Mouse (Mus musculus) stomach, embryonic 16.5 days (tissue): ENCODE data around the gene Raver2. TPM values are rescaled to one million over a fixed set of nuclear protein-coding genes. Genes with fewer than 3 reads are reported as not detected.

Experiments used
- ATAC-seq: fragments of 200-750 bp; cut with Nextera tagmentation; 2 replicates; pipeline ENCODE4 v1.8.0; 2017; ENCODE audit warnings: moderate number of reproducible peaks, moderate TSS enrichment; ENCODE audit not compliant: insufficient read depth, low FRiP score
- H3K27ac ChIP-seq: fragments of 300-500 bp; sonication (generic); 2 replicates; pipeline ENCODE4 v1.5.1; 2014; ENCODE audit warnings: low read length
- H3K27me3 ChIP-seq: fragments of 300-500 bp; sonication (generic); 2 replicates; pipeline ENCODE4 v1.6.1; 2014; ENCODE audit warnings: low read length, control low read depth, mixed read lengths; ENCODE audit not compliant: control insufficient read depth, insufficient read depth
- H3K36me3 ChIP-seq: fragments of 300-500 bp; sonication (generic); 2 replicates; pipeline ENCODE4 v1.6.1; 2014; ENCODE audit warnings: low read length; ENCODE audit not compliant: control insufficient read depth, insufficient read depth
- H3K4me1 ChIP-seq: fragments of 300-500 bp; sonication (generic); 2 replicates; pipeline ENCODE4 v1.6.1; 2014; ENCODE audit warnings: low read length, control low read depth, mixed read lengths; ENCODE audit not compliant: control insufficient read depth, insufficient read depth
- H3K4me2 ChIP-seq: fragments of 300-500 bp; sonication (generic); 2 replicates; pipeline ENCODE4 v1.6.1; 2014; ENCODE audit warnings: low read depth, low read length, mixed read lengths
- H3K4me3 ChIP-seq: fragments of 300-500 bp; sonication (generic); replicated peaks from 2 replicates; pipeline ENCODE4 v1.5.1; 2014; ENCODE audit warnings: mild to moderate bottlenecking, low read length
- H3K9ac ChIP-seq: fragments of 300-500 bp; sonication (generic); 2 replicates; pipeline ENCODE4 v1.6.1; 2014; ENCODE audit warnings: low read length
- H3K9me3 ChIP-seq: fragments of 300-500 bp; sonication (generic); replicated peaks from 2 replicates; pipeline ENCODE4 v1.6.1; 2016; ENCODE audit warnings: low read length, control low read depth; ENCODE audit not compliant: control insufficient read depth
- WGBS: fragments of 180-500 bp; shearing (Covaris S2); extraction: QIAGEN DNeasy Blood & Tissue Kit; methylation state at CpG from one replicate; pipeline ENCODE4 v1.1.7; 2014; 5-methylcytosine and 5-hydroxymethylcytosine counted together
- polyA plus RNA-seq: library from polyadenylated mRNA; unstranded; fragments of >200 nt; fragmentation: Nextera tagmentation; extraction: Ambion mirVana; gene quantifications from 2 replicates; pipeline ENCODE4 v1.2.1, GENCODE M21; 2015

Gene Raver2
- polyA plus RNA-seq, 1 experiment from 2014 or later = 9.4 TPM

DNA sequence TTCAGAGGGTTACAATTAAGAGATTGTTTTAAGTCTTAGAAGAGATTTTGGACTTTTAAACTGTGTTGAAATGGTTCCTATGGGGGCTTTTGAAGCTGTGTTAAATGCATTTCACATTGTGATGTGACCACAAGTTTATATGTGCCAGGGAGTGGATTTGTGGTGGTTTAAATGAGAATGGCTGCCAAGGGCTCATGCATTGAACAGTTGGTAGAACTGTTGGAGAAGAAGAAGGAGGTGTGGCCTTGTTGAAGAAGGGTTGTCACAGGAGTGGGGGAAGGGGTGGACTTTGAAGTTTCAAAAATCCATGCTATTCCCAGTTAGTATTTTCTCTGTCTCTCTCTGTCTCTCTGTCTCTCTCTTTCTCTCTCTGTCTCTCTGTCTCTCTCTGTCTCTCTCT lies 24.6 kb upstream of the Raver2 start:
- H3K9ac ChIP-seq = no peak overlapping the region
- H3K4me1 ChIP-seq = no peaks in the 10 kb centered on the region
- H3K4me3 ChIP-seq = no peak overlapping the region
- no peaks in the 10 kb centered on the region for H3K36me3 ChIP-seq
- H3K9me3 ChIP-seq = no peaks in the 10 kb centered on the region
- H3K4me2 ChIP-seq = no peak overlapping the region
- no peak for ATAC-seq
- no peak overlapping the region for H3K27ac ChIP-seq
- no peaks in the 10 kb centered on the region for H3K27me3 ChIP-seq

DNA sequence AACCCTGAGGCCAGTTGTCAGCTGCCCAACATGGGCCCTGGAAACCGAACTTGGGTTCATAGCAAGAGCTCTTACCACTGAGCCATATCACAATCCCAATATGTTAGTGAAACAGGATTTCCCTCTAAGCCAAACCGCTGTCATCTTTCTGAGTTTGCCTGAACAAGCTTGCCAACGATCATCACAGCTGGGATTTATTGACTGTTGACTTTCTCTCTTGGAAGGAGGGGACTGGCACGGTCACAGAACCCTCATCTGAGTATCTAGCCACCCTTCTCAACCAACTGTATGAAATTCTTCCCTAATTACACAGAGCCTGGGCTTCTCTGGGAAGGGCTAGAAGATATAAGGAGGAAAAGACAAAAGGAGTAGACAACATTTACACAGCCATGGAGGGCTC lies 22.2 kb upstream of the Raver2 start:
- Histone ChIP-seq H3K27me3 (no peaks in the 10 kb centered on the region), H3K9me3 (no peaks in the 10 kb centered on the region), H3K4me3 (no peak overlapping the region), H3K4me2 (no peak overlapping the region), H3K36me3 (no peaks in the 10 kb centered on the region), H3K27ac (no peak overlapping the region), H3K9ac (no peak overlapping the region), H3K4me1 (no peaks in the 10 kb centered on the region)
- no peak for ATAC-seq
- 69% methylated on average over 4 of the region's 4 CpGs for WGBS

DNA sequence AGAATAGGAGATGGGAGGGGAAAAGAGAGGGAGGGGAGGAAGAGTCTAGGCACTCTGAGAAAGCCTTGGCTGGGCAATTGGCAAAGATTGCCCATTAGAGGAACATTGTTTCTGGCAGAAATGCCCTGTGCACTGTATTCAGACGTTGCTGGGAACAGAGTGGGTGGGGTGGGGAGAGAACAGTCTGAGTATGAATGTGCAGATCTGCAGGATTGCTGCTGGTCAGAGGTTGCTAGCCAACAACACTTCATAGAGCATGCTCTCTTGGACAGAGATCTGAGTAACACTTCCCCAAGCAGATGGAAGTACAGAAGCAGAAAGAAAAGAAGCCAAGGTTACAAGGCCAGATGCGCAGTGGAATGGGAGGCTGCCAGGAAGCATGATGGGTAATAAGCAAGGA lies 6.6 kb upstream of the Raver2 start:
- no peak for ATAC-seq

DNA sequence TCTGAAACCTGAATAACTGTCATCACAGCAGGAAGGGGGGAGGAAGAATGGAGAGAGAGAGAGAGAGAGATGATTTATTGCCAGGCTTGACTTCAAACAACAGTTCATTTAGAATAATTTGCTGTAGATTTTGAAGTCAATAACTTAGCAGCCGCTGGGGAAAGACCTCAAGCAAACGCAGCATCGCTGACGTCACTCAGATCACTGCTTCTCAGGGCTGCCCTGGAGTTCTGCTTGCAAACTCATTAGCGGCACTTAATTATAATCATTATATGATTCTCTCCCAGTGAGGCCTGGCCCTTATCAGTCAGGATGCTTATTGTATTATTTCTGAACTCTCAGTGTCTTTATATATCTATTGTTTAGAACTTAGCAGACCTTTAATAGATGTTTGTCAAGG lies 2.4 kb upstream of the Raver2 start:
- ATAC-seq = no peak
- Histone ChIP-seq H3K4me2 (no peak overlapping the region), H3K9me3 (no peaks in the 10 kb centered on the region), H3K9ac (no peak overlapping the region), H3K27me3 (no peaks in the 10 kb centered on the region), H3K4me1 (no peaks in the 10 kb centered on the region), H3K27ac (no peak overlapping the region), H3K4me3 (no peak overlapping the region), H3K36me3 (no peaks in the 10 kb centered on the region)
- WGBS = 42% methylated on average over 5 of the region's 5 CpGs

More for the DNA sequence above, 6.6 kb upstream of the Raver2 start:
- no peak overlapping the region for H3K4me3 ChIP-seq
- H3K36me3 ChIP-seq = no peaks in the 10 kb centered on the region
- no peak overlapping the region for H3K4me2 ChIP-seq
- no peaks in the 10 kb centered on the region for H3K4me1 ChIP-seq
- H3K9me3 ChIP-seq = no peaks in the 10 kb centered on the region
- WGBS = 64% methylated on average over 2 of the region's 2 CpGs
- no peak overlapping the region for H3K27ac ChIP-seq
- H3K9ac ChIP-seq = no peak overlapping the region
- H3K27me3 ChIP-seq = no peaks in the 10 kb centered on the region

DNA sequence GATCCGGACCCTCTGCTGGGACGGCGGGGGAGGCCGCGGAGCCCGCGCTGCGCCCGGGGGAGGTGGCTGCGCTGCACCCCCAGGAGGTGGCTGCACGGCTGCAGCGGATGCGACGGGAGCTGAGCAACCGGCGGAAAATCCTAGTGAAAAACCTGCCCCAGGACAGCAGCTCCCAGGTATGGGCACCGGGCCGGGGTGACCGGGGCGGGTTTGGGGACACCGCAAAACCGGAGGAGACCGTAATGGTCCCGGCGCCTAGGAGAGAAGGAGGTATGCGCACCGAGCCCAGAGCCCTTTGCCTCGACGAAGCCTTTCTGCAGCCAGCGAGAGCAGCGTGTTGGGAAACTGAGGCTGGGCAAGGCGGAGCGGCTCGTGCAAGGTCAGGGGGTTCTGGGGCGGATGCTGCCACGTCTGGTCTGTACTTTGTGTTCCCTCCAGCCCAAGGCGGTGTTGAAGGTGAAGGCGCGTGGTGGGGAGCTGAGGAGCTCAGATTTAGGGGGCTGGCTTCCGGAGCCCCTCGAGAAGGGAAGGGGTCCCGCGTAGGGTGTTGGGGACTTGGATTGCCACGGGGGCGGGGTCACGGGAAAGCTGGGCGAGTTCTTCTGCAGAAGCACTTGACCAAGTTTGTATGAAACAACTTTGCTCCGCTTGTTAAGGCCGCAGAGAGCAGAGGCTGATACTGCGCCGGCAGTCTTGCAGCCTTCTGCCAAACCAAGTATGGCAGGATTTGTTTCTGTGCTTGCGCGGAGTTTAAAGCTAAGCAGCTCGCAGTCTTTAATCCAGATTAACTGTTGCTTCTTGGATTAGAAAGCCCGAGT lies 580 bp downstream of the Raver2 start:
- 1% methylated on average over 52 of the region's 55 CpGs for WGBS
- Histone ChIP-seq H3K9ac (peak overlapping the region; percentile 91), H3K4me1 (no peaks in the 10 kb centered on the region), H3K27me3 (no peaks in the 10 kb centered on the region), H3K9me3 (no peaks in the 10 kb centered on the region), H3K4me3 (peak overlapping the region; percentile 79), H3K4me2 (peak overlapping the region; percentile 89), H3K27ac (peak overlapping the region; percentile 44), H3K36me3 (no peaks in the 10 kb centered on the region)
- ATAC-seq = peak; percentile 67

DNA sequence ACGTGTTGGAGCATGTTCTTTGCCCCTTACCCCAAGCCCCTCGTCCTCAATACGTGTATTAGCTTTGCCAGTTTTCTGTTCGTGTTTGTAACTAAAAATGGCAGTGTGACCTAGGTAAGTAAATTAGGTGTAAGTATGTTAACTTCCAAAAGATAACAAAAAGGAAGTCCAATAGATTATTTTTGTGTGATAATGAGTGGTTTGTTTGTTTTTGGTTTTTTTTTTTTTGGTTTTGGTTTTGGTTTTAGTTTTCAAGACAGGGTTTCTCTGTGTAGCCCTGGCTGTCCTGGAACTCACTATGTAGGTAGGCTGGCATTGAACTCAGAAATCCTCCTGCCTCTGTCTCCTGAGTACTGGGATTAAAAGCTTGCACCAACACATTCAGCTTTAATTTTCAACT lies 2.8 kb downstream of the Raver2 start:
- no peak for ATAC-seq

DNA sequence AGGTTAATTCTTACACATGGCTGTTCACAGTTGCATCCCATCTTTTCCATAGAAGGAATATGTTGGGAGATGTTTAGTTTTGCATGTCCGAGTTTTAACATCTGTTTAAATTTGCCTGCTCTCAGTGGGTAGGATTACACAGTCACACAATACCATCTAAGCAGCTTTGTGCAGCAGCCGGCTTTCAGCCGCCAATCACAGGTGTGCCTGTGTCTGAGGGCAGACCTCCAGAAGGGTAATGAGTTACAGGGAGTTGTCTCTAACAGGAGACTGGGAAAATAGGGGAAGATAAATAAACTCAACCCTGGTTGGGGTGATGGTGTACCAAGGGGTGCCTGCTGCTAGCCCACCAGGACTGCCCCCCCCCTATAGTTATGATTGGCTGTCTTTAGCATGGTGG lies 7.6 kb downstream of the Raver2 start:
- no peaks in the 10 kb centered on the region for H3K9me3 ChIP-seq
- H3K4me3 ChIP-seq = no peak overlapping the region
- H3K9ac ChIP-seq = no peak overlapping the region
- 26% methylated on average over 3 of the region's 3 CpGs for WGBS
- H3K36me3 ChIP-seq = no peaks in the 10 kb centered on the region
- 0 out of 2 replicates have a peak, but pooled peaks cover 3% of the 10 kb centered on the region for H3K4me1 ChIP-seq
- no peak overlapping the region for H3K4me2 ChIP-seq
- H3K27ac ChIP-seq = 0 out of 2 replicates have a peak overlapping the region, but pooled peaks have one; percentile 2
- ATAC-seq = peak; percentile 68
- H3K27me3 ChIP-seq = no peaks in the 10 kb centered on the region

More for the DNA sequence above, 2.8 kb downstream of the Raver2 start:
- no peaks in the 10 kb centered on the region for H3K4me1 ChIP-seq
- H3K9me3 ChIP-seq = no peaks in the 10 kb centered on the region
- H3K27me3 ChIP-seq = no peaks in the 10 kb centered on the region
- no peak overlapping the region for H3K9ac ChIP-seq
- H3K4me3 ChIP-seq = no peak overlapping the region
- 57% methylated on average over 4 of the region's 4 CpGs for WGBS
- no peaks in the 10 kb centered on the region for H3K36me3 ChIP-seq
- no peak overlapping the region for H3K4me2 ChIP-seq
- H3K27ac ChIP-seq = no peak overlapping the region

DNA sequence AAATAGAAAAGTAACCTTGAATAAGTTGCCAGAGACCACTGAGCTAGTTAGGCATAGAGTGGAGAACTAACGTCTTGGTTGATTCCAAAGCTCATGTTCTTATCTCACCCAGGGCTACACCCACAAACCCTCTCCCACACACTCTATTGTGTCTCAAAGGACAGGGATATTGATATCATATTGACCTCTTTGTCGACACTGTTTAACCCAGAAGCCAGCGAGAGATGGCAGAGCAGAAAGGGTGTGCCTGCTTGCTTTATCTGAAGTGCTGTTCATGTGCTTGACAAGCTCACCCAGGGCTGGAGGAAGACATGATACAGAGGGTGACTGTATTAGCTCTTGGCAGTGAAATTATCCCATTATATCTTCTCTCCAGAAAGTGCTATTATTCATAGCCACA lies 11.2 kb downstream of the Raver2 start:
- Histone ChIP-seq H3K4me2 (no peak overlapping the region), H3K36me3 (no peaks in the 10 kb centered on the region), H3K9me3 (no peaks in the 10 kb centered on the region), H3K27me3 (no peaks in the 10 kb centered on the region), H3K27ac (no peak overlapping the region), H3K4me1 (peaks cover 15% of the 10 kb centered on the region; the same call in 1 of the 2 replicates), H3K9ac (no peak overlapping the region), H3K4me3 (no peak overlapping the region)
- peak; percentile 42; the same call in 1 of the 2 replicates for ATAC-seq
- WGBS = 30% methylated on average over 3 of the region's 3 CpGs

DNA sequence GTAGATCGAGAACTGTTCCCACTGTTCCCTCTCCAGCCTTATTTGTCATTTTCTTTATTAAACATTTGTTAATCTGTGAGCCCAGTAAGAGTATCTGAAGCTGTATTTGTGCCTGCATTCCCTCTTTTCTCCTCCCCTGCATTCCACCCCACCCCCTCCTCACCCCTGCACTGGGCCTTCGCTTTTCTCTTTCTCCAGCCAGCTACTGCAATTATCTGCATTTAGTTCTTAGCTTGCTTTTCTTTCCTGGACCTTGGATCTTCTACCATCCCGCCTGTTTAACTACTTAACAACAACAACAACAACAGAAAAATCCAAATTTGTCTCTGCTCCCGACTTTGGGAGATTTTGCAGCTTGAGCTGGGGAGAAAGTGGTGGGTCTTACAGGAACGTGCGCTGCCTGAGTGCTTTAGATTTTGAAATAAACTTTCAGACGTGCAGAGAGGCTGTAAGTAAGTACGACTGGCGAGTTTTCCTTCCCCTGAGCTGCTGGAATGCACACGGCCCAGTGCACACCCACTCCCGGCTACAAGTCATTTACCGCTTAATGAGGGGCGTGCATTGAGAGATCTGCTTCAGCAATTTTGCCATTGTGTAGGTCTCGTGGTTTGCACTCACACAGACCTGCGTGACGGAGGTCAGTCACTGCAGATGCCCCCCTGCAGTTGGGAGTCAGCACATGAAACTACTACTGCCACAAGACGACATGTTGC lies 13.5 kb downstream of the Raver2 start:
- Histone ChIP-seq H3K4me1 (peaks cover 15% of the 10 kb centered on the region; the same call in 1 of the 2 replicates), H3K27ac (peak overlapping the region; percentile 82), H3K4me2 (peak overlapping the region; percentile 14; the same call in 1 of the 2 replicates), H3K9ac (peak overlapping the region; percentile 55; the same call in 1 of the 2 replicates), H3K9me3 (no peaks in the 10 kb centered on the region), H3K36me3 (no peaks in the 10 kb centered on the region), H3K27me3 (no peaks in the 10 kb centered on the region), H3K4me3 (no peak overlapping the region)
- peak; percentile 61; the same call in 1 of the 2 replicates for ATAC-seq
- WGBS = 29% methylated on average over 17 of the region's 17 CpGs
